Mouse (Mus musculus) G1E (cell line): ENCODE measurements around the gene Cnr2.

Experiments
- CTCF ChIP-seq: IDR thresholded peaks from 2 replicates; pipeline ENCODE4 v1.5.1; 2012; ENCODE audit warnings: low read depth, low read length, inconsistent platforms, mixed read lengths
- GATA2 ChIP-seq: IDR thresholded peaks from 2 replicates; pipeline ENCODE4 v1.6.1; 2012; ENCODE audit warnings: low read depth, low read length, inconsistent platforms, borderline replicate concordance

GRCm38 (mm10) chr4:135920304-135921241, 25.4 kb downstream of the Cnr2 start, which contains the start of gene Fuca1:
- TF ChIP-seq CTCF (peak; percentile 58), GATA2 (no peak)
